Comparison of ENCODE assay signal across 16 mouse cellular contexts in genomic region chr19:30097039-30097438, GRCm38 (mm10).
DNase-seq lines count a peak whose midpoint lies in the region; ATAC-seq lines count a peak whose summit lies in the region.
"Had no signal": no experiment of that assay in that cellular context is flagged by ENCODE, and none has a peak within 500 bp of the region (broad histone marks: within the 10 kb centered on the region; RNA-seq: fewer than 3 reads in every experiment).

No protein-coding gene starts in this region.

- H3K4me3 ChIP-seq in forebrain, embryonic 16.5 days (replicated peaks; ENCODE audit: low read length): no peak overlapping the region
- H3K4me3 ChIP-seq in midbrain, embryonic 15.5 days: no peak overlapping the region
- H3K4me3 ChIP-seq: erythroblast, embryonic 14.5 days; heart, embryonic 13.5 days; liver, embryonic 13.5 days; stomach, embryonic 15.5 days had no signal

- peaks cover 13% of the 10 kb centered on the region; the same call in 1 of the 2 replicates for H3K36me3 ChIP-seq in forebrain, embryonic 16.5 days (ENCODE audit: control insufficient read depth, insufficient read depth)
- H3K36me3 ChIP-seq in midbrain, embryonic 15.5 days (replicated peaks): peaks cover 19% of the 10 kb centered on the region; the same call in 1 of the 2 replicates

- 0 out of 2 replicates have a peak overlapping the region, but pooled peaks have one; percentile 25 for H3K27ac ChIP-seq in forebrain, embryonic 16.5 days (ENCODE audit: low read length)
- H3K27ac ChIP-seq in midbrain, embryonic 15.5 days: peak overlapping the region; percentile 58; the same call in 1 of the 2 replicates
- H3K27ac ChIP-seq: heart, embryonic 13.5 days; liver, embryonic 13.5 days; stomach, embryonic 15.5 days had no signal

- H3K27me3 ChIP-seq in forebrain, embryonic 16.5 days (replicated peaks; ENCODE audit: control insufficient read depth, insufficient read depth, low read length): no peaks in the 10 kb centered on the region
- no peaks in the 10 kb centered on the region for H3K27me3 ChIP-seq in midbrain, embryonic 15.5 days (replicated peaks)
- H3K27me3 ChIP-seq: heart, embryonic 13.5 days; liver, embryonic 13.5 days; stomach, embryonic 15.5 days had no signal

- 40% methylated on average over 4 of the region's 4 CpGs for WGBS in forebrain, embryonic 16.5 days
- 48% methylated on average over 4 of the region's 4 CpGs for WGBS in midbrain, embryonic 15.5 days

- H3K4me1 ChIP-seq in forebrain, embryonic 16.5 days (replicated peaks; ENCODE audit: control insufficient read depth, insufficient read depth, low read length): peaks cover 7% of the 10 kb centered on the region; the same call in 1 of the 2 replicates
- H3K4me1 ChIP-seq in midbrain, embryonic 15.5 days: peaks cover 8% of the 10 kb centered on the region; the same call in 1 of the 2 replicates
- H3K4me1 ChIP-seq: heart, embryonic 13.5 days; liver, embryonic 13.5 days; stomach, embryonic 15.5 days had no signal

- no peak overlapping the region for H3K4me2 ChIP-seq in forebrain, embryonic 16.5 days (ENCODE audit: low read length)
- no peak overlapping the region for H3K4me2 ChIP-seq in midbrain, embryonic 15.5 days
- H3K4me2 ChIP-seq: heart, embryonic 13.5 days; liver, embryonic 13.5 days; stomach, embryonic 15.5 days had no signal

- H3K9me3 ChIP-seq in forebrain, embryonic 16.5 days (ENCODE audit: control insufficient read depth, low read length): no peaks in the 10 kb centered on the region
- H3K9me3 ChIP-seq in midbrain, embryonic 15.5 days: no peaks in the 10 kb centered on the region
- H3K9me3 ChIP-seq: stomach, embryonic 15.5 days had no signal

- ATAC-seq in forebrain, embryonic 16.5 days: peak; percentile 12
- ATAC-seq in midbrain, embryonic 15.5 days (replicated peaks): peak; percentile 40
- no peak for ATAC-seq in erythroid progenitor cell, adult 5-6 weeks (replicated peaks; ENCODE audit: low FRiP score, poor library complexity, severe bottlenecking)
- ATAC-seq: inflammation-experienced regulatory T-cells, adult 6 months had no signal

- no peak overlapping the region for H3K9ac ChIP-seq in forebrain, embryonic 16.5 days (replicated peaks; ENCODE audit: low read depth, low read length)
- H3K9ac ChIP-seq in midbrain, embryonic 15.5 days: no peak overlapping the region
- H3K9ac ChIP-seq: heart, embryonic 13.5 days; liver, embryonic 13.5 days; stomach, embryonic 15.5 days had no signal

- DNase-seq in kidney, postnatal 14 days: peak; percentile 23
- DNase-seq in kidney, adult 11 months: no peak
- peak; percentile 52 for DNase-seq in brain, adult 2 months (ENCODE audit: low read depth, low spot score)
- no peak for DNase-seq in gastrocnemius, postnatal 4 days (ENCODE audit: low spot score in 2 of 2)
- DNase-seq in layer of hippocampus, adult 18-20 months (ENCODE audit: low spot score in 2 of 2): no peak
- DNase-seq: kidney, postnatal 10 days; liver, embryonic 13.5 days; lung, postnatal 14 days; thymus, postnatal 25 days had no signal

Comparison
In these comparisons a context has a peak if more than half of its experiments do, and no peak if none do; other contexts are left out.
1. DNase-seq: peak in kidney, postnatal 14 days (single experiment) and brain, adult 2 months (single experiment); none in kidney, adult 11 months (single experiment), gastrocnemius, postnatal 4 days (0 of 2) and layer of hippocampus, adult 18-20 months (0 of 2).